Mouse (Mus musculus) frontal cortex, adult 2 months (tissue): ENCODE data around the gene Ddx19a. TPM values are rescaled to one million over a fixed set of nuclear protein-coding genes. Genes with fewer than 3 reads are reported as not detected.
"Not testable (repeated sequence)": the region's sequence is repeated elsewhere in the genome, so short reads cannot be mapped to it uniquely, and the experiment has no call there.

Experiments used
- DNase-seq, 2 experiments: peaks; one replicate each; pipeline ENCODE4 v3.0.0; 2022; ENCODE audit warnings: low spot score in 1 of 2; ENCODE audit errors: extremely low spot score in 1 of 2
- polyA plus RNA-seq: library from polyadenylated mRNA; depleted of rRNA; stranded (reverse); fragments of >200 nt; gene quantifications from 2 replicates; pipeline ENCODE4 v1.2.3, GENCODE M21; 2012; rRNA removed

Ddx19a gene
- 25.1 and 27.5 TPM in 2 replicates for polyA plus RNA-seq

GRCm38 (mm10) chr8:110997547-110998531 is at the start of gene Ddx19a:
Ddx19a (minus strand) TSS chr8:110997800.
- peak; percentile 76 to 94 for DNase-seq

DNA sequence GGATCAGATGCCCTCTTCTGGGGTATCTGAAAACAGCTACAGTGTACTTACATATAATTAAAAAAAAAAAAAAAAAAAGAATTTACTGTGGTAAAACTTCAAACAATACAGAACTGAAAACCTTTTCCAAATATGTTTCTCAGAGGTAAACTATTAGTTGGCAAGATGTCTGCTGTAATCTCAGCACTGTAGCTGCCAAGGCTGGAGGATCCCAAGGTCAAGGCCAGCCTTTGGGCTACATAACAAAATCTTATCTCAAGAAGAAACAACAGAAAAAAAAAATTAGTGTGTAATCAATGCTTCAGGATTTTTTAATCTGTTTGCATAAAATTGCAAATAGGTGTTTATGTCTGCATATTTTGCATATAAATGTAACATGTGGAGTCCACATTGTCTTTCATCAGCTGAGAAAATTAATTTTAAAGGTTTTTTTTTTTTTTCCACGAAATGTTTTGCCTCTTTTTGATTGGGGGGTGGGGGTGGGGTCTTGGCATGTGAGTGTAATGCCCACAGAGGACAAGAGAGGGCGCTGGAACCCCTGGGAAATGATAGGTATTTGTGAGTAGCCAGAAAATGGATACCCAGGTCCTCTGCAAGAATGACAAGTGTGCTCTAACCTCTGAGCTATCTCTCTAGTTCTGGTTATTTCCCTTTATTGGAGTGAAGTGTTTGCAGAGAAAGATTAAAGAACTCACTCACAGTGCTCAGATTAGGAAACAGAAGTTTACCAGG is 46.6 kb upstream of the Ddx19a start:
- DNase-seq: no peak

- no peak for DNase-seq
These were observed 44.9 kb upstream of the Ddx19a start for GRCm38 (mm10) chr8:111042546-111042945.

- DNase-seq: no peak
These were observed 39.0 kb upstream of the Ddx19a start for GRCm38 (mm10) chr8:111036591-111036990.

- peak in 1 of 2 experiments; percentile 22 for DNase-seq
These were observed 36.7 kb upstream of the Ddx19a start for GRCm38 (mm10) chr8:111034276-111034675.

DNA sequence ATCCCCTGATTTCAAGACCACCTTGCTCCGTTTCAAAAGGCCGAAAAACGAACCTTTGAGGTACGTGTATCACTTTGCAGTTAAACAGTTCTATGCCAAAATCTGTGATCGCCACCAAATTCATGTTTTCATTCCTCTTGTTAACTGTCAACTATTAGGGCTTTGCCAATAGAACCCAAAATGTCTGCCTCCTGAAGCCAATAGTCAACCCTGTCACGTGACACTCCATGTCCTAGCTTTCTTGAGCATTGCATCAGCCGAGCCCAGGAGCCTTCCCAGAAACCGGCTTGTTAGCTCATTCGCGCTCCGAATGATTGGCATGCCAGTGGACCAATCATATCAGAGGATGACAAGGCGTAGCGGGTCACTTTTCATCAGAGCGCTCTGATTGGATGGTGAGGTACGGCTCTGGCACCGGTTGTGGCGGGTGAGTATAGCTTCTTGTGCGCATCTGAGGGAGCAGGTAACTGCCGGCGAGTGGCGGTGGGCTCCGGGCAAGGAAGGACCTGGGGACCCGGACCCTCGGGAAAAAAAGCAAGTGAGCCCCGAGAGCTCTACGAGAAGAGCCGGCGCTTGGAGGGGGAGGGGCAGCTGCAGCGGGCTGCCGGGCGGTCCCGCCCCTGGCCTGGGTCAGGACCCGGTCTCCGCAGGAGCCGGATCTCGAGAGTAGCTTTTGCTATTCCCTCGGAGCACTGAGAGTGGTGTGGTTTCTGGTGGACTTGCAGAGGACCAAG is 36.0 kb upstream of the Ddx19a start:
- peak; percentile 99 to 100 for DNase-seq

- DNase-seq: no peak
These were observed 35.3 kb upstream of the Ddx19a start, which contains the start of gene Aars for GRCm38 (mm10) chr8:111032916-111033315. Aars (plus strand) TSS chr8:111033144.

DNA sequence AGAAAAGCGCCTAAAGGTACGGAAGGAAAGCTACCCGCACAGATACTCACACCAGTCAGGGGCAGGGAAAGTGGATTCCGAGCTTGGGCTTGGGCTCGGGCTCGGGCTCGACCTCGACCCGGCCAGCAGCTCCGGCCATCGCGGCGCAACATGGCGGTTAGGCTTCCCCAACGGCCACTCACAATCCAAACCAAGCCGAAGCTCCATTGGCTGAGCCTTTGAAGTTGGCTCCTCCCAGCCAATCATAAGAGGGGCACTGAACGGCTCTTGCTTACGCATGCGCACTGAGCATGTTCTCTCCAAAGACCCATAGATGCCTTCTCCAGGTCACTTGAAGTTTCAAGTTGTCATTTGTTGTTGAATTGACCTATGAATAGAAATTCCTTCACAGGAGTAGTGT is 34.0 kb upstream of the Ddx19a start, which contains the start of gene Ddx19b:
Gene Ddx19b (minus strand): TSS at position 180 of the 400 bp plus-strand sequence.
- no peak for DNase-seq

- DNase-seq: no peak
These were observed 32.4 kb upstream of the Ddx19a start for GRCm38 (mm10) chr8:111030045-111030444.

GRCm38 (mm10) chr8:111029589-111029988 is 32.0 kb upstream of the Ddx19a start:
- no peak for DNase-seq

DNA sequence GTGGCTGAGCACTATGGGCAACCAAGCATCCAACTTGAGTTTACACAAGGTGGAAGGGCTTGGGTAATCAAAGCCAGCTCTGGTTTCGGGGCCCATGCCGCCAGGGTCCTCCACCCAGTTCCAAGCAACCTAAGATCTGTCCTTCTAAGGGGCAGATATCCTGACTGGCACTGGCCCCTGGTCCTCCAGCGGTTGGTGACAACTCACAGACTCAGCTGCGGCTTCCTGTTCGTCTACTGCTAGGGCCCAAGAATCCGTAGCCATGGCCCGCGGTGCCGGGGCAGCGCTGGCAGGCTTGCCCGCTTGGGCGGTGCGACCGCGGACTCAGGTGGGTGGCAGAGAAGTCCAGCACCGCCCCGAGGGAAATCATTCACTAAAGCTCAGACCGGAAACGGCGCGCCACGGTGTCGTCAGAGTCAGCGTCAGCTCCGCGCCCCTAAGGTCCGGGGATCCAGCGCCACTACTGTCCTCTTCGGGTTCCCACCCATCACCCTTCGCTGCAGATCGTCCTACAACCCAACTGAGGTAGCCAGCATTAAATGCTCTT is 29.9 kb upstream of the Ddx19a start:
- peak; percentile 80 to 92 for DNase-seq

DNA sequence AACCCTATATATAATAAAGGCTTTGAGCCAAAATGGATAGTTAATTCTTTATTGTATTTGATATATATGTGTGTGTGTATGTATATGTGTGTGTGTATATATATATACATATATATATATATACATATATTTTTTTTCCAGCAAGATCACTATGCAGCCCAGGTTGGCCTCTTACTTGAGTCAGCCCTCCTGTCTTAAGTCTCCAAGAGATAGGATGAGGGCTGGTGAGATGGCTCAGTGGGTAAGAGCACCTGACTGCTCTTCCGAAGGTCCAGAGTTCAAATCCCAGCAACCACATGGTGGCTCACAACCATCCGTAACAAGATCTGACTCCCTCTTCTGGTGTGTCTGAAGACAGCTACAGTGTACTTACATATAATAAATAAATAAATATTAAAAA is 29.0 kb upstream of the Ddx19a start:
- DNase-seq: not testable (repeated sequence)

GRCm38 (mm10) chr8:111010230-111010991 is 12.8 kb upstream of the Ddx19a start:
- DNase-seq: not testable (repeated sequence)

DNA sequence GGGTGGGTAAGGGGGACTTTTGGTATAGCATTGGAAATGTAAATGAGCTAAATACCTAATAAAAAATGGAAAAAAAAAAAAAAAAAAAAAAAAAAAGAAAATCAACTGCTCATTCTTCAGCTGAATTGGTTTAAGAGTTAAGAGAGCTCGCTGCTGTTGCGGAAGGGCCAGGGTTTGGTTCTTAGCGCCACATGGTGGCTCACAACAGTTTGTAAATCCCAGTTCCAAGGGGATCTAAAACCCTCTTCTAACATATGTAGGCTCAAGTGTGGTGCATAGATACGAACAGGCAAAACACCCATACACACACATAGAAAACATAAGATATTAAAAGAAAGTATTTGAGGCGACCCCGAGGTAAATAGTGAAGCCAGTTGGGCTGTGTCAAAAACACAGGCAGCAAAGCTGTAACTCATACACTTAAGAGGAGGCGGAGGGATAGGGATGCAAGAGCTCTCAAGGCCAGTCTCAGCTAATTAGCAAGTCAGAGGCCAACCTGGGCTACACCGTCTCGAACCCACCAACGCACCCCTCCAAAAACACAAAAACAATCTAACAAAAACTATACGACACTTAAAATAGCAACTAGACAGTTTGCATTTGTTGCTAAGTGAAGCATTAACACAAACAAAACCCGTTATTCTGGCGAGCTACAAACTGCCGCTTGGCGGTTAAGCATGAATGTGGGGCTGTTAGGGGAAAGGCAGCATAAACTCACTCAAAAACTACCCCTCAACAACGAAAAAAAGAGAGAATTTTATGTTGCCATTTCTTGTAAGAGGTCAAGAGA is 764 bp downstream of the Ddx19a start:
- no peak for DNase-seq

DNA sequence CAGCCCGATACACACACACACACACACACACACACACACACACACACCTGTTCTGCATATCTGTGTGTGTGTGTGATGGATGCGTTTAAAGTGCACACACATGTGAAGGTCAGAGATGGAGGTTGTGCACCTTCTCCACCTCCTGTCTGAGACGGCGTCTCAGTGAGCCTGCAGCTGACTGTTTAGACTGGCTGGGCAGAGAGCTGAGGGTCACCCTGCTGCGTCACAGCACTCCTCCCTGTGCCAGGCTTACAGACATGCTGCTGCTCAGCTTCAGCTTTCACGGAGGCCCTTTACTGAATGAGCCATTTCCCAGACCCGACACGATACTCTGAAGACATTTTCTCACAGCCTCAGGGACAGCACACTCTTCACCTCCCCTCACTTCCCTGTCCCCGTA is 7.6 kb downstream of the Ddx19a start:
- no peak for DNase-seq

GRCm38 (mm10) chr8:110987805-110988744 is 9.5 kb downstream of the Ddx19a start:
- DNase-seq: no peak

- DNase-seq: no peak
These were observed 16.3 kb downstream of the Ddx19a start for GRCm38 (mm10) chr8:110981304-110981703.

- DNase-seq: not testable (repeated sequence)
These were observed 19.6 kb downstream of the Ddx19a start for GRCm38 (mm10) chr8:110977987-110978386.
